Mouse (Mus musculus): Measurements from ENCODE around the gene Nkx2-2. TPM values are rescaled to one million over a fixed set of nuclear protein-coding genes. Genes with fewer than 3 reads are reported as not detected.
"Not testable (repeated sequence)": the region's sequence is repeated elsewhere in the genome, so short reads cannot be mapped to it uniquely, and the experiment has no call there.

The Nkx2-2 gene
- polyA plus RNA-seq, 1 experiment from 2014 or later: 6.6 TPM

- DNase-seq (ENCODE audit: low spot score) (no peak), ATAC-seq (ENCODE audit: insufficient read depth, low FRiP score, low TSS enrichment) (no peak)
- Histone ChIP-seq H3K36me3 (ENCODE audit: control insufficient read depth, insufficient read depth, low read length) (no peaks in the 10 kb centered on the region), H3K27ac (ENCODE audit: low read depth, low read length) (no peak overlapping the region), H3K9me3 (ENCODE audit: control insufficient read depth, low read length) (no peaks in the 10 kb centered on the region), H3K4me1 (ENCODE audit: control insufficient read depth, insufficient read depth, low read length) (no peaks in the 10 kb centered on the region), H3K9ac (ENCODE audit: low read length) (no peak overlapping the region), H3K4me2 (ENCODE audit: low read depth) (no peak overlapping the region), H3K27me3 (ENCODE audit: control insufficient read depth, insufficient read depth, low read length) (peaks cover 23% of the 10 kb centered on the region), H3K4me3 (ENCODE audit: low read depth, low read length) (no peak overlapping the region)
Observed at GRCm38 (mm10) chr2:147173751-147174150, 20.3 kb downstream of the Nkx2-2 start.

DNA sequence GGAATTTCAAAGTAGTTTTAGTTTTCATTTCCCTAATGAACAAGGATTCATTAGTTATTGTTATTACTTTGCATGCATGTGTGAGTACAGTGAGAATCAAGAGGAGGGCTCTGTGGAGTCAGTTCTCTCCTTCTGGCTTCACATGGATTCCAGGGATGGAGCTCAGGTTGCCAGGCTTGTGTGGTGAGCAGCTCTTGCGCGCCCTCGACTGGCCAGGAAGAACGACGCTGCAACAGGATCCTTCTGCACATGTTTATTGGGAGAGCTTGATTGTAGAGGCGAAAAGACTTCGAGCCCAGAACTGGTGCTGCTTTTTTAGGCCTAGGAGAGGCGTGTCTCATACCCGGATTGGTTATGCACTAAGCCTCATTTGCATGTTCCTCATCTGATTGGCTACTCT lies 23.5 kb downstream of the Nkx2-2 start:
- not testable (repeated sequence) for H3K4me2 ChIP-seq (ENCODE audit: low read depth); DNase-seq (ENCODE audit: low spot score)

GRCm38 (mm10) chr2:147165863-147166262 lies 28.2 kb downstream of the Nkx2-2 start:
- no peaks in the 10 kb centered on the region for H3K27me3 ChIP-seq (ENCODE audit: control insufficient read depth, insufficient read depth, low read length)
- H3K4me1 ChIP-seq (ENCODE audit: control insufficient read depth, insufficient read depth, low read length): no peaks in the 10 kb centered on the region
- no peak overlapping the region for H3K27ac ChIP-seq (ENCODE audit: low read depth, low read length)
- DNase-seq (ENCODE audit: low spot score): no peak
- no peak for ATAC-seq (ENCODE audit: insufficient read depth, low FRiP score, low TSS enrichment)
- no peaks in the 10 kb centered on the region for H3K9me3 ChIP-seq (ENCODE audit: control insufficient read depth, low read length)
- H3K4me3 ChIP-seq (ENCODE audit: low read depth, low read length): no peak overlapping the region
- H3K4me2 ChIP-seq (ENCODE audit: low read depth): no peak overlapping the region
- H3K36me3 ChIP-seq (ENCODE audit: control insufficient read depth, insufficient read depth, low read length): no peaks in the 10 kb centered on the region
- no peak overlapping the region for H3K9ac ChIP-seq (ENCODE audit: low read length)
- 100% methylated on average over 1 of the region's 1 CpGs for WGBS

More for the DNA sequence above, 23.5 kb downstream of the Nkx2-2 start:
- not testable (repeated sequence) for H3K36me3 ChIP-seq (ENCODE audit: control insufficient read depth, insufficient read depth, low read length); H3K27ac ChIP-seq (ENCODE audit: low read depth, low read length); ATAC-seq (ENCODE audit: insufficient read depth, low FRiP score, low TSS enrichment); H3K9ac ChIP-seq (ENCODE audit: low read length); H3K27me3 ChIP-seq (ENCODE audit: control insufficient read depth, insufficient read depth, low read length); H3K9me3 ChIP-seq (ENCODE audit: control insufficient read depth, low read length); H3K4me3 ChIP-seq (ENCODE audit: low read depth, low read length); H3K4me1 ChIP-seq (ENCODE audit: control insufficient read depth, insufficient read depth, low read length)
- 87% methylated on average over 9 of the region's 9 CpGs for WGBS

- DNase-seq (ENCODE audit: low spot score) (no peak), ATAC-seq (ENCODE audit: insufficient read depth, low FRiP score, low TSS enrichment) (no peak)
- H3K4me1 ChIP-seq (ENCODE audit: control insufficient read depth, insufficient read depth, low read length): no peaks in the 10 kb centered on the region
- no peak overlapping the region for H3K27ac ChIP-seq (ENCODE audit: low read depth, low read length)
- WGBS: 88% methylated on average over 3 of the region's 3 CpGs
- no peaks in the 10 kb centered on the region for H3K27me3 ChIP-seq (ENCODE audit: control insufficient read depth, insufficient read depth, low read length)
- no peaks in the 10 kb centered on the region for H3K36me3 ChIP-seq (ENCODE audit: control insufficient read depth, insufficient read depth, low read length)
- no peaks in the 10 kb centered on the region for H3K9me3 ChIP-seq (ENCODE audit: control insufficient read depth, low read length)
- no peak overlapping the region for H3K9ac ChIP-seq (ENCODE audit: low read length)
- H3K4me2 ChIP-seq (ENCODE audit: low read depth): no peak overlapping the region
- H3K4me3 ChIP-seq (ENCODE audit: low read depth, low read length): no peak overlapping the region
Observed at GRCm38 (mm10) chr2:147165376-147165775, 28.7 kb downstream of the Nkx2-2 start.

- no peak for ATAC-seq (ENCODE audit: insufficient read depth, low FRiP score, low TSS enrichment)
- Histone ChIP-seq H3K4me3 (ENCODE audit: low read depth, low read length) (no peak overlapping the region), H3K36me3 (ENCODE audit: control insufficient read depth, insufficient read depth, low read length) (no peaks in the 10 kb centered on the region)
Observed at GRCm38 (mm10) chr2:147152543-147152942, 41.5 kb downstream of the Nkx2-2 start.

More at GRCm38 (mm10) chr2:147152543-147152942, 41.5 kb downstream of the Nkx2-2 start:
- no peak overlapping the region for H3K9ac ChIP-seq (ENCODE audit: low read length)
- H3K4me2 ChIP-seq (ENCODE audit: low read depth): no peak overlapping the region
- no peak for DNase-seq (ENCODE audit: low spot score)
- H3K27ac ChIP-seq (ENCODE audit: low read depth, low read length): no peak overlapping the region
- WGBS: 76% methylated on average over 2 of the region's 2 CpGs
- no peaks in the 10 kb centered on the region for H3K9me3 ChIP-seq (ENCODE audit: control insufficient read depth, low read length)
- no peaks in the 10 kb centered on the region for H3K27me3 ChIP-seq (ENCODE audit: control insufficient read depth, insufficient read depth, low read length)
- H3K4me1 ChIP-seq (ENCODE audit: control insufficient read depth, insufficient read depth, low read length): no peaks in the 10 kb centered on the region

Other genes starting within 250 kb of the Nkx2-2 start
- 108 and 110 TPM in 2 replicates for gene Xrn2, start 181.2 kb downstream of the Nkx2-2 start, polyA plus RNA-seq (2014; fragmentation: Nextera tagmentation; extraction: Ambion mirVana)
- gene Nkx2-4, start 108.8 kb downstream of the Nkx2-2 start, polyA plus RNA-seq (2014; fragmentation: Nextera tagmentation; extraction: Ambion mirVana): not detected in 2 replicates
- gene Pax1, start 167.7 kb upstream of the Nkx2-2 start, polyA plus RNA-seq (2014; fragmentation: Nextera tagmentation; extraction: Ambion mirVana): 17.0 and 26.4 TPM in 2 replicates

Data from neural tube, embryonic 11.5 days (tissue).